Mouse (Mus musculus) heart, embryonic 13.5 days (tissue): Measurements from ENCODE around the gene Cenpb. TPM values are rescaled to one million over a fixed set of nuclear protein-coding genes. Genes with fewer than 3 reads are reported as not detected.

ENCODE experiments used
- ATAC-seq: fragments of 200-750 bp; cut with Nextera tagmentation; 2 replicates; pipeline ENCODE4 v1.8.0; 2017; ENCODE audit warnings: moderate TSS enrichment; ENCODE audit not compliant: insufficient number of reproducible peaks, low FRiP score, low TSS enrichment; ENCODE audit errors: extremely low read depth
- H3K27ac ChIP-seq: fragments of 300-500 bp; sonication (generic); replicated peaks from 2 replicates; pipeline ENCODE4 v1.5.1; 2015; ENCODE audit warnings: moderate library complexity, mild to moderate bottlenecking, inconsistent platforms
- H3K27me3 ChIP-seq: fragments of 300-500 bp; sonication (generic); replicated peaks from 2 replicates; pipeline ENCODE4 v1.6.1; 2015; ENCODE audit warnings: mild to moderate bottlenecking, inconsistent platforms
- H3K36me3 ChIP-seq: fragments of 300-500 bp; sonication (generic); 2 replicates; pipeline ENCODE4 v1.6.1; 2015; ENCODE audit warnings: mild to moderate bottlenecking, inconsistent platforms
- H3K4me1 ChIP-seq: fragments of 300-500 bp; sonication (generic); 2 replicates; pipeline ENCODE4 v1.6.1; 2015; ENCODE audit warnings: inconsistent platforms
- H3K4me2 ChIP-seq: fragments of 300-500 bp; sonication (generic); 2 replicates; pipeline ENCODE4 v1.6.1; 2015; ENCODE audit warnings: inconsistent platforms, mild to moderate bottlenecking, moderate library complexity
- H3K4me3 ChIP-seq: fragments of 300-500 bp; sonication (generic); 2 replicates; pipeline ENCODE4 v1.5.1; 2015; ENCODE audit warnings: moderate library complexity, mild to moderate bottlenecking, inconsistent platforms
- H3K9ac ChIP-seq: fragments of 300-500 bp; sonication (generic); 2 replicates; pipeline ENCODE4 v1.6.1; 2015; ENCODE audit warnings: inconsistent platforms, mild to moderate bottlenecking, moderate library complexity
- H3K9me3 ChIP-seq: fragments of 300-500 bp; sonication (generic); 2 replicates; pipeline ENCODE4 v1.6.1; 2016; ENCODE audit warnings: inconsistent platforms
- WGBS: fragments of 180-500 bp; shearing (Covaris S2); methylation state at CpG from one replicate; pipeline ENCODE4 v1.1.7; 2015; ENCODE audit warnings: mixed read lengths; 5-methylcytosine and 5-hydroxymethylcytosine counted together
- polyA plus RNA-seq: library from polyadenylated mRNA; unstranded; fragments of >200 nt; fragmentation: Nextera tagmentation; extraction: Ambion mirVana; gene quantifications from 2 replicates; pipeline ENCODE4 v1.2.1, GENCODE M21; 2015

Gene Cenpb
- polyA plus RNA-seq, 1 experiment from 2014 or later: 6.8 TPM

GRCm38 (mm10) chr2:131191005-131191390 lies 11.1 kb upstream of the Cenpb start:
- Histone ChIP-seq H3K9me3 (no peaks in the 10 kb centered on the region), H3K27me3 (no peaks in the 10 kb centered on the region; the same call in 1 of the 2 replicates), H3K4me2 (no peak overlapping the region), H3K4me3 (no peak overlapping the region), H3K36me3 (peaks cover 67% of the 10 kb centered on the region), H3K27ac (no peak overlapping the region), H3K9ac (no peak overlapping the region), H3K4me1 (peaks cover 43% of the 10 kb centered on the region)
- ATAC-seq: no peak
- 71% methylated on average over 7 of the region's 7 CpGs for WGBS

- peaks cover 49% of the 10 kb centered on the region for H3K4me1 ChIP-seq
- H3K36me3 ChIP-seq: peaks cover 63% of the 10 kb centered on the region
- no peaks in the 10 kb centered on the region; the same call in 1 of the 2 replicates for H3K27me3 ChIP-seq
- peak overlapping the region; percentile 29 for H3K4me2 ChIP-seq
- H3K9me3 ChIP-seq: no peaks in the 10 kb centered on the region
- H3K27ac ChIP-seq: no peak overlapping the region
- H3K9ac ChIP-seq: no peak overlapping the region
- 56% methylated on average over 10 of the region's 10 CpGs for WGBS
- ATAC-seq: no peak
- no peak overlapping the region for H3K4me3 ChIP-seq
These were observed 10.6 kb upstream of the Cenpb start for GRCm38 (mm10) chr2:131190344-131191004.

- H3K4me2 ChIP-seq: peak overlapping the region; percentile 29
- H3K9ac ChIP-seq: no peak overlapping the region
- ATAC-seq: no peak
- no peak overlapping the region for H3K4me3 ChIP-seq
- H3K9me3 ChIP-seq: no peaks in the 10 kb centered on the region
- H3K27ac ChIP-seq: 0 out of 2 replicates have a peak overlapping the region, but pooled peaks have one; percentile 7
- 50% methylated on average over 5 of the region's 5 CpGs for WGBS
- peaks cover 50% of the 10 kb centered on the region for H3K4me1 ChIP-seq
- peaks cover 4% of the 10 kb centered on the region; the same call in 1 of the 2 replicates for H3K27me3 ChIP-seq
- H3K36me3 ChIP-seq: peaks cover 56% of the 10 kb centered on the region
These were observed 9.8 kb upstream of the Cenpb start for GRCm38 (mm10) chr2:131189521-131190309.

- no peak for ATAC-seq
- Histone ChIP-seq H3K9me3 (no peaks in the 10 kb centered on the region), H3K36me3 (peaks cover 42% of the 10 kb centered on the region), H3K4me3 (no peak overlapping the region; the same call in 1 of the 2 replicates), H3K4me2 (peak overlapping the region; percentile 95; the same call in 1 of the 2 replicates), H3K4me1 (peaks cover 50% of the 10 kb centered on the region), H3K27ac (no peak overlapping the region), H3K27me3 (peaks cover 4% of the 10 kb centered on the region; the same call in 1 of the 2 replicates), H3K9ac (peak overlapping the region; percentile 92; the same call in 1 of the 2 replicates)
- WGBS: 86% methylated on average over 5 of the region's 5 CpGs
These were observed 8.4 kb upstream of the Cenpb start for GRCm38 (mm10) chr2:131188311-131188710.

GRCm38 (mm10) chr2:131187602-131187922 lies 7.7 kb upstream of the Cenpb start:
- H3K27ac ChIP-seq: peak overlapping the region; percentile 95; the same call in 1 of the 2 replicates
- 31% methylated on average over 3 of the region's 3 CpGs for WGBS
- H3K4me1 ChIP-seq: peaks cover 50% of the 10 kb centered on the region
- H3K36me3 ChIP-seq: peaks cover 34% of the 10 kb centered on the region
- peaks cover 4% of the 10 kb centered on the region; the same call in 1 of the 2 replicates for H3K27me3 ChIP-seq
- H3K9ac ChIP-seq: peak overlapping the region; percentile 92
- H3K4me3 ChIP-seq: peak overlapping the region; percentile 73
- no peaks in the 10 kb centered on the region for H3K9me3 ChIP-seq
- no peak for ATAC-seq
- peak overlapping the region; percentile 95 for H3K4me2 ChIP-seq

- H3K4me1 ChIP-seq: peaks cover 50% of the 10 kb centered on the region
- H3K27ac ChIP-seq: peak within 1 kb of the TSS; percentile 95
- WGBS: under 1% methylated on average over 43 of the region's 43 CpGs
These were observed 7.1 kb upstream of the Cenpb start, which contains the start of the genes Cdc25b and Spef1 for GRCm38 (mm10) chr2:131186771-131187601. Cdc25b (plus strand) TSS chr2:131186949. Spef1 (minus strand) TSS chr2:131187282.

GRCm38 (mm10) chr2:131186343-131186742 lies 6.5 kb upstream of the Cenpb start:
- Histone ChIP-seq H3K9ac (peak overlapping the region; percentile 92), H3K4me3 (peak overlapping the region; percentile 73), H3K4me2 (peak overlapping the region; percentile 95), H3K27me3 (peaks cover 4% of the 10 kb centered on the region; the same call in 1 of the 2 replicates), H3K4me1 (peaks cover 50% of the 10 kb centered on the region), H3K9me3 (no peaks in the 10 kb centered on the region), H3K36me3 (peaks cover 23% of the 10 kb centered on the region), H3K27ac (peak overlapping the region; percentile 95)
- 1% methylated on average over 14 of the region's 14 CpGs for WGBS
- ATAC-seq: peak; percentile 56; the same call in 1 of the 2 replicates

More at GRCm38 (mm10) chr2:131186771-131187601, 7.1 kb upstream of the Cenpb start, which contains the start of the genes Cdc25b and Spef1:
- Histone ChIP-seq H3K4me3 (peak within 1 kb of the TSS; percentile 73), H3K36me3 (peaks cover 30% of the 10 kb centered on the region), H3K4me2 (peak within 1 kb of the TSS; percentile 95), H3K9me3 (no peaks in the 10 kb centered on the region), H3K9ac (peak within 1 kb of the TSS; percentile 92), H3K27me3 (peaks cover 4% of the 10 kb centered on the region; the same call in 1 of the 2 replicates)
- peak; percentile 80 for ATAC-seq

GRCm38 (mm10) chr2:131179246-131179886 lies 501 bp downstream of the Cenpb start:
- H3K9me3 ChIP-seq: no peaks in the 10 kb centered on the region
- peaks cover under 1% of the 10 kb centered on the region; the same call in 1 of the 2 replicates for H3K27me3 ChIP-seq
- peak overlapping the region; percentile 98 for H3K9ac ChIP-seq
- peak overlapping the region; percentile 98 for H3K4me2 ChIP-seq
- under 1% methylated on average over 60 of the region's 67 CpGs for WGBS
- H3K27ac ChIP-seq: peak overlapping the region; percentile 91
- peak; percentile 11; the same call in 1 of the 2 replicates for ATAC-seq
- H3K4me3 ChIP-seq: peak overlapping the region; percentile 84
- peaks cover 23% of the 10 kb centered on the region for H3K36me3 ChIP-seq
- H3K4me1 ChIP-seq: peaks cover 44% of the 10 kb centered on the region

GRCm38 (mm10) chr2:131178828-131179245 lies 1.0 kb downstream of the Cenpb start:
- ATAC-seq: no peak
- Histone ChIP-seq H3K4me3 (peak overlapping the region; percentile 84), H3K9ac (peak overlapping the region; percentile 98), H3K27me3 (peaks cover 6% of the 10 kb centered on the region), H3K4me1 (peaks cover 49% of the 10 kb centered on the region), H3K36me3 (peaks cover 23% of the 10 kb centered on the region), H3K4me2 (peak overlapping the region; percentile 98), H3K27ac (0 out of 2 replicates have a peak overlapping the region, but pooled peaks have one; percentile 91), H3K9me3 (no peaks in the 10 kb centered on the region)
- WGBS: 30% methylated on average over 26 of the region's 26 CpGs

- H3K4me1 ChIP-seq: peaks cover 49% of the 10 kb centered on the region
- H3K27ac ChIP-seq: no peak overlapping the region
- H3K4me3 ChIP-seq: peak overlapping the region; percentile 84
- H3K9me3 ChIP-seq: no peaks in the 10 kb centered on the region
- H3K36me3 ChIP-seq: peaks cover 23% of the 10 kb centered on the region
- peaks cover 15% of the 10 kb centered on the region for H3K27me3 ChIP-seq
- 87% methylated on average over 9 of the region's 9 CpGs for WGBS
- H3K9ac ChIP-seq: peak overlapping the region; percentile 98
- peak overlapping the region; percentile 98 for H3K4me2 ChIP-seq
- no peak for ATAC-seq
These were observed 1.9 kb downstream of the Cenpb start for GRCm38 (mm10) chr2:131177932-131178331.
